In genomic region chr7:16273081-16273765, GRCm38 (mm10) we compare ENCODE assay signal across 8 mouse cellular contexts. TPM values are rescaled to one million over a fixed set of nuclear protein-coding genes. Genes with fewer than 3 reads are reported as not detected.
A peak's percentile ranks its signal among the peaks of the same experiment; 100 is the strongest.
DNase-seq lines count a peak whose midpoint lies in the region; ATAC-seq and TF ChIP-seq lines count a peak whose summit lies in the region.

Gene Inafm1, minus strand, starts transcription at chr7:16273617.

- H3K4me3 ChIP-seq in MEL (ENCODE audit: control insufficient read depth in 1 of 2, insufficient read depth in 1 of 2, low read depth in 2 of 2, low read length in 2 of 2): peak within 1 kb of the TSS; percentile 81 to 88
- peak within 1 kb of the TSS; percentile 67 for H3K4me3 ChIP-seq in forebrain, embryonic 15.5 days
- peak within 1 kb of the TSS; percentile 86 for H3K4me3 ChIP-seq in lung, adult 2 months (replicated peaks; ENCODE audit: extremely low read depth, low read depth, low read length)
- peak within 1 kb of the TSS; percentile 66 for H3K4me3 ChIP-seq in thymus, adult 2 months (ENCODE audit: control insufficient read depth, insufficient read depth, low read length)

- under 1% methylated on average over 49 of the region's 49 CpGs for WGBS in forebrain, embryonic 15.5 days
- WGBS in lung, adult 2 months: under 1% methylated on average over 49 of the region's 49 CpGs
- WGBS in thymus, adult 2 months: 1% methylated on average over 48 of the region's 49 CpGs

- peak; percentile 48 to 58; a peak in 2 of 4 replicates for TF ChIP-seq POLR2A in MEL (IDR thresholded peaks at IDR 0.05; ENCODE audit: control insufficient read depth in 1 of 2, insufficient read depth in 1 of 2, low read depth in 1 of 2, low read length in 2 of 2, poor library complexity in 1 of 2)
- TF ChIP-seq POLR2A in lung, adult 2 months (IDR thresholded peaks at IDR 0.05; ENCODE audit: borderline replicate concordance, extremely low read depth, low read depth, low read length): peak; percentile 15; the same call in 1 of the 2 replicates
- 0 out of 2 replicates have a peak, but pooled peaks have one; percentile 41 for TF ChIP-seq POLR2A in thymus, adult 2 months (IDR thresholded peaks at IDR 0.05; ENCODE audit: control insufficient read depth, extremely low read depth, insufficient read depth, low read length, poor library complexity)

- peak within 1 kb of the TSS; percentile 75 for H3K4me2 ChIP-seq in forebrain, embryonic 15.5 days (replicated peaks)

- intact Hi-C loops in heart, postnatal 14 days (cut with DNase I): no loop called here

- H3K27me3 ChIP-seq in MEL (ENCODE audit: control insufficient read depth in 1 of 2, insufficient read depth in 2 of 2, low read length in 2 of 2): no peaks in the 10 kb centered on the region
- no peaks in the 10 kb centered on the region for H3K27me3 ChIP-seq in forebrain, embryonic 15.5 days
- no peaks in the 10 kb centered on the region for H3K27me3 ChIP-seq in thymus, adult 2 months (ENCODE audit: control insufficient read depth, insufficient read depth, low read length)

- peaks cover 0 to 13% of the 10 kb centered on the region in 2 experiments; a peak in 2 of 4 replicates for H3K36me3 ChIP-seq in MEL (ENCODE audit: control insufficient read depth in 1 of 2, insufficient read depth in 2 of 2, low read length in 2 of 2)
- peaks cover 30% of the 10 kb centered on the region; the same call in 1 of the 2 replicates for H3K36me3 ChIP-seq in forebrain, embryonic 15.5 days
- H3K36me3 ChIP-seq in thymus, adult 2 months (ENCODE audit: control insufficient read depth, insufficient read depth, low read length): no peaks in the 10 kb centered on the region

- DNase-seq in MEL (ENCODE audit: low read depth, low spot score): peak; percentile 97
- peak; percentile 91 for DNase-seq in cerebellum, adult 11-12 months
- DNase-seq in heart, postnatal 14 days: peak; percentile 82 to 86
- peak; percentile 74 to 86 for DNase-seq in layer of hippocampus, adult 18-20 months (ENCODE audit: low spot score in 2 of 2)
- peak; percentile 82 for DNase-seq in lung, adult 2 months
- DNase-seq in thymus, adult 2 months: peak; percentile 88

- no peak; a peak in 2 of 4 replicates for TF ChIP-seq EP300 in MEL (IDR thresholded peaks at IDR 0.05; ENCODE audit: low read depth in 1 of 2, low read length in 2 of 2)

- peak within 1 kb of the TSS; percentile 97 for H3K9ac ChIP-seq in MEL (ENCODE audit: control insufficient read depth, low read depth, low read length, poor library complexity, severe bottlenecking)
- peak within 1 kb of the TSS; percentile 68 for H3K9ac ChIP-seq in forebrain, embryonic 15.5 days (replicated peaks)

- H3K27ac ChIP-seq in MEL (ENCODE audit: control insufficient read depth, low read depth, low read length): peak within 1 kb of the TSS; percentile 99
- H3K27ac ChIP-seq in forebrain, embryonic 15.5 days (replicated peaks): peak within 1 kb of the TSS; percentile 91
- H3K27ac ChIP-seq in thymus, adult 2 months (ENCODE audit: control insufficient read depth, insufficient read depth, low read length): peak within 1 kb of the TSS; percentile 68; the same call in 1 of the 2 replicates

- peak; percentile 81 for ATAC-seq in forebrain, embryonic 15.5 days (replicated peaks)
- peak; percentile 79 for ATAC-seq in neutrophil, adult 5-6 weeks (ENCODE audit: extremely low read depth, insufficient number of reproducible peaks, low FRiP score, poor library complexity, severe bottlenecking)

- no peaks in the 10 kb centered on the region for H3K9me3 ChIP-seq in MEL (replicated peaks; ENCODE audit: insufficient read depth, low read length)
- H3K9me3 ChIP-seq in forebrain, embryonic 15.5 days: no peaks in the 10 kb centered on the region

- H3K4me1 ChIP-seq in MEL (ENCODE audit: control insufficient read depth in 1 of 2, insufficient read depth in 2 of 2, low read length in 2 of 2): peaks cover 3 to 23% of the 10 kb centered on the region in 2 experiments; a peak in 3 of 4 replicates
- peaks cover 24% of the 10 kb centered on the region for H3K4me1 ChIP-seq in forebrain, embryonic 15.5 days
- H3K4me1 ChIP-seq in lung, adult 2 months (ENCODE audit: control insufficient read depth, insufficient read depth, low read length): peaks cover 10% of the 10 kb centered on the region
- peaks cover 17% of the 10 kb centered on the region for H3K4me1 ChIP-seq in thymus, adult 2 months (replicated peaks; ENCODE audit: control insufficient read depth, insufficient read depth, low read length)

- no peak for TF ChIP-seq CTCF in MEL (IDR thresholded peaks at IDR 0.05 in 2 of 3, conservative IDR thresholded peaks at IDR 0.05 in 1 of 3; ENCODE audit: control insufficient read depth in 1 of 3, insufficient read depth in 1 of 3, low read depth in 2 of 3, low read length in 3 of 3, poor library complexity in 1 of 3, severe bottlenecking in 1 of 3)
- TF ChIP-seq CTCF in lung, adult 2 months (IDR thresholded peaks at IDR 0.05; ENCODE audit: insufficient read depth, low read length): no peak
- no peak for TF ChIP-seq CTCF in thymus, adult 2 months (IDR thresholded peaks at IDR 0.05; ENCODE audit: borderline replicate concordance, control insufficient read depth, extremely low read depth, insufficient read depth, low read length, poor library complexity)

- no peak for TF ChIP-seq RAD21 in MEL (IDR thresholded peaks at IDR 0.05; ENCODE audit: low read depth, low read length)

- H3K79me2 ChIP-seq in MEL (ENCODE audit: control insufficient read depth, insufficient read depth, low read length, poor library complexity): peaks cover 35% of the 10 kb centered on the region

TF ChIP-seq in MEL, 35 proteins besides CTCF, POLR2A, EP300 and RAD21:
- 0 out of 2 replicates have a peak, but pooled peaks have one; percentile 25 for TF ChIP-seq MYC (IDR thresholded peaks at IDR 0.05; ENCODE audit: low read depth, low read length)
- TF ChIP-seq MAX (IDR thresholded peaks at IDR 0.05; ENCODE audit: low read length): peak; percentile 22; the same call in 1 of the 2 replicates
- TF ChIP-seq HCFC1 (IDR thresholded peaks at IDR 0.05; ENCODE audit: low read depth, low read length): 0 out of 2 replicates have a peak, but pooled peaks have one; percentile 6
- TF ChIP-seq BHLHE40 (IDR thresholded peaks at IDR 0.05; ENCODE audit: borderline replicate concordance, low read depth, low read length): no peak
- no peak for TF ChIP-seq USF2 (IDR thresholded peaks at IDR 0.05; ENCODE audit: borderline replicate concordance in 1 of 2, insufficient read depth in 1 of 2, low read depth in 1 of 2, low read length in 2 of 2)
- TF ChIP-seq POLR2AphosphoS5 (IDR thresholded peaks at IDR 0.05; ENCODE audit: borderline replicate concordance, low read depth, low read length): peak; percentile 88; the same call in 1 of the 2 replicates
- TF ChIP-seq E2F4 (IDR thresholded peaks at IDR 0.05; ENCODE audit: borderline replicate concordance, low read depth, low read length): no peak
- 0 out of 2 replicates have a peak, but pooled peaks have one; percentile 21 for TF ChIP-seq RCOR1 (IDR thresholded peaks at IDR 0.05; ENCODE audit: low read depth, low read length)
- TF ChIP-seq SIN3A (IDR thresholded peaks at IDR 0.05; ENCODE audit: low read length): peak; percentile 2
- TF ChIP-seq GATA1 (IDR thresholded peaks at IDR 0.05; ENCODE audit: low read depth, low read length): peak; percentile 35; the same call in 1 of the 2 replicates
- TF ChIP-seq NRF1 (IDR thresholded peaks at IDR 0.05; ENCODE audit: insufficient read depth, low read depth, low read length, poor library complexity, severe bottlenecking): no peak
- TF ChIP-seq POLR2AphosphoS2 (IDR thresholded peaks at IDR 0.05; ENCODE audit: low read length): peak; percentile 78
- TF ChIP-seq ELF1 (IDR thresholded peaks at IDR 0.05; ENCODE audit: low read depth, low read length): 0 out of 2 replicates have a peak, but pooled peaks have one; percentile 25
- no peak for TF ChIP-seq TBP (IDR thresholded peaks at IDR 0.05; ENCODE audit: low read depth, low read length)
- no peak for TF ChIP-seq ZNF384 (IDR thresholded peaks at IDR 0.05; ENCODE audit: low read depth, low read length)
- no peak; the same call in 1 of the 2 replicates for TF ChIP-seq SMC3 (IDR thresholded peaks at IDR 0.05; ENCODE audit: low read depth, low read length)
- peak; percentile 39; the same call in 1 of the 2 replicates for TF ChIP-seq NELFE (IDR thresholded peaks at IDR 0.05; ENCODE audit: low read depth, low read length)
- no peak for TF ChIP-seq USF1 (IDR thresholded peaks at IDR 0.05; ENCODE audit: low read depth, low read length)
- TF ChIP-seq ZMIZ1 (IDR thresholded peaks at IDR 0.05; ENCODE audit: low read depth, low read length): peak; percentile 63; the same call in 1 of the 2 replicates
- TF ChIP-seq UBTF (IDR thresholded peaks at IDR 0.05; ENCODE audit: borderline replicate concordance, insufficient read depth, low read depth, low read length): no peak
- TF ChIP-seq TCF12 (IDR thresholded peaks at IDR 0.05; ENCODE audit: low read depth, low read length): peak; percentile 38; the same call in 1 of the 2 replicates
- TF ChIP-seq MAFK (IDR thresholded peaks at IDR 0.05; ENCODE audit: borderline replicate concordance, low read depth, low read length): no peak
- peak; percentile 65; the same call in 1 of the 2 replicates for TF ChIP-seq MAZ (IDR thresholded peaks at IDR 0.05; ENCODE audit: low read depth, low read length)
TF ChIP-seq in MEL: peak in this region for 13.

RNA-seq across cellular contexts. Expression of gene Inafm1, which starts in this region (rescaled TPM):
- total RNA-seq in MEL (2012; rRNA removed): 38.0 and 50.7 TPM in 2 replicates
- 10 to 100 TPM in 1 of 2 experiments, not detected in 1; 87.6 TPM for polyA plus RNA-seq in MEL (2012; ENCODE audit: insufficient read depth in 1 of 2, insufficient read length in 2 of 2, low read depth in 1 of 2, low replicate concordance in 2 of 2, missing spikeins in 1 of 2)
- 27.0 and 27.5 TPM in 2 replicates for polyA plus RNA-seq in forebrain, embryonic 15.5 days (2015; fragmentation: Nextera tagmentation; extraction: Ambion mirVana)
- total RNA-seq in heart, postnatal 14 days (2021): 10 to 100 TPM; 14.6 to 14.9 TPM
- 10 to 100 TPM; 31.9 to 34.8 TPM for total RNA-seq in layer of hippocampus, adult 18-20 months (2021)
- 54.0 and 76.4 TPM in 2 replicates for polyA plus RNA-seq in lung, adult 2 months (2012; rRNA removed)
- 10.1 and 13.2 TPM in 2 replicates for total RNA-seq in neutrophil, adult 5-6 weeks (2017)
- polyA plus RNA-seq in thymus, adult 2 months (2012; rRNA removed): 44.7 and 62.2 TPM in 2 replicates

Comparison
In these comparisons a context has a peak if more than half of its experiments do, and no peak if none do; other contexts are left out.
1. Peak in every context shown above with its lines: DNase-seq, ATAC-seq, H3K4me3 ChIP-seq and H3K27ac ChIP-seq.